Mouse (Mus musculus): ENCODE results near the gene Efnb3. TPM values are rescaled to one million over a fixed set of nuclear protein-coding genes. Genes with fewer than 3 reads are reported as not detected.

Gene Efnb3
- polyA plus RNA-seq, 1 experiment from 2014 or later = 8.8 TPM

DNA sequence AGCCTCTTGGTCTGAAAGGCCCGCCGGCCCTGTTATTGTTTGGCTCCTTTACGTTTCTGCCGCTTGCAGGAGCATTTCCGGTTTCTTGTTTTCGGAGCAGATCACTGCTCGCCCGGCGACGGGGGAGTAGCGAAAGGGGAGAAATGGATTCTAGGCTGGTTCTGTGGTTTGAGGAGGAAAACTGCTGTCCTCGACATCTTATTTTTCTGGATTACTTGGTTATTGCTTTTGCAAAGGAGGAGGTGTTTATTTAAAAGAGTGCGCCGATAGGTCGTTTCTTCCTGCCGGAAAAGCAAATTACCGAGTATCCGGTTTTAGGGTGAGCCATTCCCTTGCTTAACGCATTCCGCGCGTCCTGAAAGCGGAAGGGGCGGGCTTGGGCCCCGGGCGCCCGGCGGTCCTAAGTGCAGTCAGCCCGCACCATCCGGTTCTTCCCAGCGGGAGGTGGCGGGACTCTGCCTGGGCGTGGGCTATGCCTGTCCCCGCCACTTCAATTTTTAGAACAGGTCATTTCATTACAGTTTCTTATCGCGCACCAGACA lies 21.2 kb upstream of the Efnb3 start:
- Histone ChIP-seq H3K36me3 (no peaks in the 10 kb centered on the region), H3K4me1 (peaks cover 35% of the 10 kb centered on the region), H3K27ac (peak overlapping the region; percentile 97), H3K4me2 (peak overlapping the region; percentile 87), H3K27me3 (no peaks in the 10 kb centered on the region), H3K9ac (peak overlapping the region; percentile 70), H3K4me3 (peak overlapping the region; percentile 81), H3K9me3 (no peaks in the 10 kb centered on the region)
- 0% methylated on average over 36 of the region's 36 CpGs for WGBS
- ATAC-seq (ENCODE audit: borderline replicate concordance, extremely low read depth, low FRiP score, low TSS enrichment) = peak; percentile 81

DNA sequence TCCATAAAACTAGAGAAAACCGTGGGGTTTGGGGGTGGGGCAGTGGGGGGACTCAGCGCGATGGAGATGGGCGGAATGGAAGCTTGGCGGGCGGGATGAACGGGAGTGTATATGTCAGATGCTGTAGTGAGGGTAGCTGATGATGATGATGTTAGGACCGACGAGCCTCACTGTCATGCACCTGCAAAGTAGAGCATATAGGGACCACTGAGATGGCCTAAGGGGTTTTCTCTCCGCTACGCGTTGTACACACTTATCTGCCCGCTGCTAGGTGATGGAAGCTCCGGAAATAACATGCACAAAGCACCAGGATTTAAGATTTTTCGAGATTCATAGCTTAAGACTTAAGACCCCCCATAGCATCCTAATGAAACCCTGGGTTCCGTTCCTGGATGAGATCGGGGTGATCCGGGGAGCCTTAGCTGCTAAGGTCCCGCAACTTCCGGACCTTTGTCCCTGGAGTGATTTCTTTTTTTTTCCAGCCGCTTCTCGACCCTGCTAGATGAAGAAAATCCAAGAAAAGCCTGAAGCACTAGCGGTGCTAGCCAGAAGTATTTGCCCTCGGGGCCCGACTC lies 20.7 kb upstream of the Efnb3 start:
- H3K27me3 ChIP-seq = no peaks in the 10 kb centered on the region
- WGBS = under 1% methylated on average over 25 of the region's 25 CpGs
- peak overlapping the region; percentile 70 for H3K9ac ChIP-seq
- peaks cover 36% of the 10 kb centered on the region for H3K4me1 ChIP-seq
- H3K36me3 ChIP-seq = no peaks in the 10 kb centered on the region
- peak overlapping the region; percentile 97 for H3K27ac ChIP-seq
- H3K4me3 ChIP-seq = peak overlapping the region; percentile 81
- no peak; the same call in 1 of the 2 replicates for ATAC-seq (ENCODE audit: borderline replicate concordance, extremely low read depth, low FRiP score, low TSS enrichment)
- H3K4me2 ChIP-seq = peak overlapping the region; percentile 87
- no peaks in the 10 kb centered on the region for H3K9me3 ChIP-seq

GRCm38 (mm10) chr11:69580091-69580514 lies 20.1 kb upstream of the Efnb3 start, which contains the start of the genes Wrap53 and Trp53:
Gene Wrap53 (minus strand): TSS chr11:69580255.
Gene Trp53 (plus strand): TSS chr11:69580359.
- Histone ChIP-seq H3K9ac (peak within 1 kb of the TSS; percentile 82), H3K4me2 (peak within 1 kb of the TSS; percentile 87), H3K4me3 (peak within 1 kb of the TSS; percentile 81), H3K27ac (peak within 1 kb of the TSS; percentile 97), H3K27me3 (no peaks in the 10 kb centered on the region), H3K4me1 (peaks cover 36% of the 10 kb centered on the region), H3K9me3 (no peaks in the 10 kb centered on the region), H3K36me3 (no peaks in the 10 kb centered on the region)
- under 1% methylated on average over 13 of the region's 13 CpGs for WGBS
- ATAC-seq (ENCODE audit: borderline replicate concordance, extremely low read depth, low FRiP score, low TSS enrichment) = peak; percentile 64

DNA sequence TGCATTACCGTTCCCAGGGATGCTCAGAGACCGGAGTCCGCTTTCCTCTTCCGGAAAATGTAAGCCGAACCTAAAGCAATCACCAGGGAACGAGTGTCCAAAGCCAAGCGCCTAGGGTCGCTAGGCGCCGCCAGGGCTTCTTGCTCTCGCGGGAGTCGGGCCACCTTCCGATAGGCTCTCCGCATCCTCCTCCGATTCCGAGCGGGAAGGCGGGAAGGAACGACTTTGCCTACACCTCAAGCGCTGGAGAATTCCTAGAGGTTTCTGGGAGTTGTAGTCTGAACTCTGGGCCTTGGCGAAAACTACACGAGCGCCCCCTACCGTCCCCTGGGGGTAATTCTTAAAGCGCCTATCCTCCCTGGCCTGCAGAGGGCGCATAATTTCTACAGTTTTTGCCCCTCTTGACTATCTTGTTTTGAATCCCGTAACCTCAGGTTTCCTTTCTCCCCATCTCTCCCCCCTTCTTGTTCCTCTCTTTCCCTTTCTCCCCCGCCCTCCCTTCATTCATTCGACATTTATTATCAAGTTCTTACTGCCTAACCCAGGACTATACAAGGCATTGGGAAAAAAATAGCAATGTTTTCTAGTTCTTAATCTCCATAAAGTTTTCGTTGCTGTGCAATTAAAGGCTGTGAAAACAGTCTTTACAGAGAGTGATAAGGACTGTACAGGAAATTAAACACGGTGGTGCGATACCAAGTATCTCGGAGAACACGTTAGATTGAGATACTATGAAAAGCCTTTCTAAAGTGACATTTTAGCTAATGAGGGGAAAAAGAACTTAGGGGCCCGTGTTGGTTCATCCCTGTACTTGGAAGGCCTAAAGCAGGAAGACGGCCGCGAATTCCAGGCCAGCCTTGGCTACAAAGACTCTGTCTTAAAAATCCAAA lies 19.4 kb upstream of the Efnb3 start:
- peak overlapping the region; percentile 81 for H3K4me3 ChIP-seq

GRCm38 (mm10) chr11:69578301-69578700 lies 18.3 kb upstream of the Efnb3 start:
- no peaks in the 10 kb centered on the region for H3K36me3 ChIP-seq
- peak overlapping the region; percentile 81 for H3K4me3 ChIP-seq
- no peaks in the 10 kb centered on the region for H3K9me3 ChIP-seq
- 7% methylated on average over 15 of the region's 15 CpGs for WGBS
- H3K9ac ChIP-seq = peak overlapping the region; percentile 82
- no peak for ATAC-seq (ENCODE audit: borderline replicate concordance, extremely low read depth, low FRiP score, low TSS enrichment)
- H3K27me3 ChIP-seq = no peaks in the 10 kb centered on the region
- H3K4me2 ChIP-seq = peak overlapping the region; percentile 87
- peak overlapping the region; percentile 66 for H3K27ac ChIP-seq
- peaks cover 36% of the 10 kb centered on the region for H3K4me1 ChIP-seq

More for the DNA sequence above, 19.4 kb upstream of the Efnb3 start:
- Histone ChIP-seq H3K36me3 (no peaks in the 10 kb centered on the region), H3K27me3 (no peaks in the 10 kb centered on the region), H3K27ac (peak overlapping the region; percentile 97), H3K4me2 (peak overlapping the region; percentile 87), H3K9ac (peak overlapping the region; percentile 82), H3K4me1 (peaks cover 36% of the 10 kb centered on the region), H3K9me3 (no peaks in the 10 kb centered on the region)
- under 1% methylated on average over 39 of the region's 39 CpGs for WGBS
- peak; percentile 93 for ATAC-seq (ENCODE audit: borderline replicate concordance, extremely low read depth, low FRiP score, low TSS enrichment)

DNA sequence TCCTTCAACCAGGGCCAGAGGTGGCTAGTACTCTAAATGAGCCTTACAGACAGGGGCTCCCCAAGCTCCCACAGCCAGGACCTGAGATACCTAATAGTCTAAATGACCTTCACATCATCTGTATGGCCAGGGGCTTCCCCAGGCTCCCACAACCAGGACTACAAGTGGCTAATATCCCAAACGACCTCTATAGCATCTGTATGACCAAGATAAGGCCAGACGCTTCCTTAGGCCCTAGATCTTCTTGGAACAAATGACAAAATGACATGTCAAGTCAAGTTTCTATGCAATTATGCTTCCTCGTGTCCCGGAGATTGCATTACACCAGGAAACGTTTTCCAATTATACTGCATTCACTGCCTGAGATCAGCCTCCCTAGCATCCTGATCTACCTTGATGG lies 16.3 kb upstream of the Efnb3 start:
- no peak overlapping the region for H3K4me2 ChIP-seq
- no peak overlapping the region for H3K9ac ChIP-seq
- peaks cover 28% of the 10 kb centered on the region for H3K4me1 ChIP-seq
- H3K27ac ChIP-seq = no peak overlapping the region
- no peaks in the 10 kb centered on the region for H3K27me3 ChIP-seq
- 0 out of 2 replicates have a peak, but pooled peaks cover 8% of the 10 kb centered on the region for H3K36me3 ChIP-seq
- 61% methylated on average over 5 of the region's 5 CpGs for WGBS
- H3K9me3 ChIP-seq = no peaks in the 10 kb centered on the region
- H3K4me3 ChIP-seq = no peak overlapping the region
- ATAC-seq (ENCODE audit: borderline replicate concordance, extremely low read depth, low FRiP score, low TSS enrichment) = no peak

DNA sequence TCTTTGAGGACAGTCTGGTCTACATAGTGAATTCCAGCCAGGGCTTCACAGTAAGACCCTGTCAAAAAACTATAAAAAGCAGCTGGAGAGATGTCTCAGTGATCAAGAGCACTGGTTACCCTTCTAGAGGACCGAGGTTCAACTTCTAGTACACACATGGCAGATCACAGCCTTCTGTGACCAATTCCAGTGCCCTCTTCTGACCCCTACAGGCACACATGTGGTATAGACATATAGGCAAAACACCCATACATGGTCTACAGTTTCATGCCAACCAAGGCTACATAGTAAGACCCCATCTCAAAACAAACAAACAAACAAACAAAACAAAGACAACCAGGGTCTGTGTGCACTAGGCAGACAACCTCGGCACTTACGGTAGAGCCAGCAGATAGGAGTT lies 15.2 kb upstream of the Efnb3 start:
- H3K36me3 ChIP-seq = peaks cover 19% of the 10 kb centered on the region; the same call in 1 of the 2 replicates
- no peaks in the 10 kb centered on the region for H3K9me3 ChIP-seq
- H3K27ac ChIP-seq = no peak overlapping the region
- H3K9ac ChIP-seq = no peak overlapping the region
- WGBS = 59% methylated on average over 3 of the region's 3 CpGs
- no peak overlapping the region for H3K4me3 ChIP-seq
- no peak overlapping the region for H3K4me2 ChIP-seq
- ATAC-seq (ENCODE audit: borderline replicate concordance, extremely low read depth, low FRiP score, low TSS enrichment) = no peak
- no peaks in the 10 kb centered on the region for H3K27me3 ChIP-seq
- H3K4me1 ChIP-seq = peaks cover 28% of the 10 kb centered on the region

DNA sequence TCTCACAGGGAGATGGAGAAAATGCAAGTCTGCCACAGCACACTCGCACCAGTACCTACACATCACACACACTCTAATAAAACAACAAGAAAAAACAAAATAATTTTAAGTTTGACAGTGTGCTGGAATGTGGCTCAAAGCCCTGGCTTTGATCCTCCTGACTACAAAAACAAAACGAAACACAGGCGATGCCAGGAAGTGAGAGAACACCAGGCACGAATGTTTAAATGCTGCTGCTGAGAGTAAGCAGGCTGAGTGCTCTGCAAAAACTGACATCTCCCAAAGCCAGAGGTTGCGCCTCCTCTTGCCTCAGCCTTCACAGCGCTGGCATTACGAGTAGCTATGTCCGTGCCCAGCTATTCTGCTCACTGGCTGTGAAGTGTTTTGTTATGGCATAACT lies 5.1 kb upstream of the Efnb3 start:
- H3K4me3 ChIP-seq = no peak overlapping the region
- H3K9me3 ChIP-seq = no peaks in the 10 kb centered on the region
- 51% methylated on average over 8 of the region's 8 CpGs for WGBS
- no peak overlapping the region for H3K27ac ChIP-seq
- H3K9ac ChIP-seq = no peak overlapping the region
- H3K36me3 ChIP-seq = peaks cover 34% of the 10 kb centered on the region
- no peaks in the 10 kb centered on the region for H3K27me3 ChIP-seq
- H3K4me1 ChIP-seq = peaks cover 14% of the 10 kb centered on the region
- no peak overlapping the region for H3K4me2 ChIP-seq
- no peak for ATAC-seq (ENCODE audit: borderline replicate concordance, extremely low read depth, low FRiP score, low TSS enrichment)

- Histone ChIP-seq H3K4me3 (no peak overlapping the region), H3K27ac (no peak overlapping the region), H3K4me1 (peaks cover 20% of the 10 kb centered on the region), H3K9me3 (no peaks in the 10 kb centered on the region), H3K9ac (no peak overlapping the region), H3K36me3 (peaks cover 30% of the 10 kb centered on the region), H3K27me3 (no peaks in the 10 kb centered on the region), H3K4me2 (no peak overlapping the region)
- 53% methylated on average over 3 of the region's 3 CpGs for WGBS
- ATAC-seq (ENCODE audit: borderline replicate concordance, extremely low read depth, low FRiP score, low TSS enrichment) = no peak
These were observed 4.4 kb upstream of the Efnb3 start for GRCm38 (mm10) chr11:69564391-69564790.

GRCm38 (mm10) chr11:69563373-69563772 lies 3.4 kb upstream of the Efnb3 start:
- Histone ChIP-seq H3K4me3 (no peak overlapping the region), H3K9ac (no peak overlapping the region), H3K4me2 (no peak overlapping the region), H3K9me3 (no peaks in the 10 kb centered on the region), H3K27me3 (no peaks in the 10 kb centered on the region), H3K36me3 (peaks cover 30% of the 10 kb centered on the region), H3K4me1 (peaks cover 29% of the 10 kb centered on the region), H3K27ac (no peak overlapping the region)
- ATAC-seq (ENCODE audit: borderline replicate concordance, extremely low read depth, low FRiP score, low TSS enrichment) = no peak
- WGBS = 78% methylated on average over 13 of the region's 13 CpGs

- H3K27ac ChIP-seq = no peak overlapping the region
- no peak overlapping the region for H3K4me3 ChIP-seq
- no peaks in the 10 kb centered on the region for H3K9me3 ChIP-seq
- H3K27me3 ChIP-seq = no peaks in the 10 kb centered on the region; the same call in 1 of the 2 replicates
- no peak overlapping the region for H3K9ac ChIP-seq
- H3K36me3 ChIP-seq = peaks cover 22% of the 10 kb centered on the region
- peaks cover 29% of the 10 kb centered on the region for H3K4me1 ChIP-seq
- peak overlapping the region; percentile 99; the same call in 1 of the 2 replicates for H3K4me2 ChIP-seq
- WGBS = 41% methylated on average over 16 of the region's 16 CpGs
- ATAC-seq (ENCODE audit: borderline replicate concordance, extremely low read depth, low FRiP score, low TSS enrichment) = no peak
These were observed 1.2 kb upstream of the Efnb3 start for GRCm38 (mm10) chr11:69560896-69561854.
